Mouse (Mus musculus) testis, adult 2 months (tissue): ENCODE results near the gene Chrm4.

Experiments used
- CTCF ChIP-seq: fragments of 200-500 bp; IDR thresholded peaks from 2 replicates; pipeline ENCODE4 v1.5.1; 2012; ENCODE audit warnings: low read depth, mild to moderate bottlenecking, inconsistent platforms, low read length, moderate library complexity; ENCODE audit not compliant: control insufficient read depth, insufficient read depth, insufficient replicate concordance
- POLR2A ChIP-seq: fragments of 200-500 bp; IDR thresholded peaks from 2 replicates; pipeline ENCODE4 v1.6.1; 2012; ENCODE audit warnings: low read depth, mild to moderate bottlenecking, inconsistent platforms, low read length, moderate library complexity; ENCODE audit not compliant: control insufficient read depth

DNA sequence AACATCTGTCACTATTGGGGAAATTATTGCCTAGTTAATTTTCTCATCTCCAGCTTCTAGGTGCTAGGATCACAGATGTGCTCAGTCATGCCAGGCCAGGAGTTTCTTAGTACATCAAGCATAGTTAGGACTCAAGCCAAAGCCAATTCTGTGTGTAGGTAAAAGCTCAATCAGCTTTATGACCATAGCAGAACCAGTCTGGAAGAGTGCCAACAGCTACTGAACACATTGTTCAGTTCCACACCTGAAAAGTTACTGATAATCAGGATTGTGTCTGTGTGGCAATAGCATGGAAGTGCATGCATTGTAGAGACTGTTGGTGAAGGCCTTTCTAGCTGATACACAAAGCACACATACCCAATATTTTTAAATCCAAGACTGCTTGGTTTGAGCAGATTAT, 29.1 kb upstream of the Chrm4 start:
- no peak for TF ChIP-seq POLR2A
- TF ChIP-seq CTCF, result no peak
